Mouse (Mus musculus) lung, postnatal 10 days (tissue): ENCODE data around the gene Zfp553.
A peak's percentile ranks its signal among the peaks of the same experiment; 100 is the strongest.

ENCODE experiments used
- DNase-seq: peaks from one replicate; pipeline ENCODE4 v3.0.0; 2021

The Zfp553 gene

GRCm38 (mm10) chr7:127273118-127273923, 40.5 kb downstream of the Zfp553 start:
- DNase-seq, result peak; percentile 59

GRCm38 (mm10) chr7:127273925-127274789, 41.3 kb downstream of the Zfp553 start, which contains the start of gene Sephs2:
Sephs2 (minus strand) TSS chr7:127274055.
- DNase-seq, result peak; percentile 96

- DNase-seq, result no peak
These were observed 43.7 kb downstream of the Zfp553 start for GRCm38 (mm10) chr7:127276519-127276961.

DNA sequence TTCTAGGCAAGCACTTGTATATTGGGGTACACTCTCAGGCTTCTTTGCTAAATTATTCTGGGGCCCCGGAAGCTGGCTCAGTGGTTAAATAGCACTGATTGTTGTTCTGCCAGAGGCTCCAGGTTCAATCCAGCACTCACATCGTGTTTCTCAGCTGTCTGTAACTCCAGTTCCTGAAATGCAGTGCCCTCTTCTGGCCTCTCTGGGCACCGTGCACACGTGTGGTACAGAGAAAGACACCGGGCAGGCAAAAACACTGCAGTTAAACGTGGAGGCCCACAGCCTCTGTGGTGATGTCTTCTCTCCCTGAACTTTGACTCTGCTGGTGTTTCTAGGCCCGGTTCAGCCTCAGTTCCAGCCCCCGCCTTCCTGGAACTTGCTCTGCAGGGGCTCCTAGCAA, 45.5 kb downstream of the Zfp553 start:
- DNase-seq, result peak; percentile 74

DNA sequence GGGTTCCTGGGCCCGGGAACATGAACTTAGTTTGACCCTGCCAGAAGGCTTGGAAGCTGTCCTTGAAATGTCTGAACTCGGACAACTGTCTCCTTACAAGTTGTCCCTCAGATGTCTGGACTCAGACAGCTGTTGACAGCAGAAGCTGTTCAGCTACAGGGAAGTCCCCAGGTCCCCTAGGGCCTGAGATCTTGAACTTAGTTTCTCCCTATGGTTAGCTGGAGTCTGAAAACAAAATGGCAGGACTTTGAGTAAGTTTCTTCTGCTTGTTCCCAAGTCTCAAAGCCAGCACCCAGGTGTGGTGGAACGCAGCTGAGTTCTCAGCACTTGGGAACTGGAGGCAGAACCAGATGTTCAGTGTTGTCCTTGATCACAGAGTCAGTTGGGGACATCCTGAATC, 47.2 kb downstream of the Zfp553 start:
- no peak for DNase-seq

DNA sequence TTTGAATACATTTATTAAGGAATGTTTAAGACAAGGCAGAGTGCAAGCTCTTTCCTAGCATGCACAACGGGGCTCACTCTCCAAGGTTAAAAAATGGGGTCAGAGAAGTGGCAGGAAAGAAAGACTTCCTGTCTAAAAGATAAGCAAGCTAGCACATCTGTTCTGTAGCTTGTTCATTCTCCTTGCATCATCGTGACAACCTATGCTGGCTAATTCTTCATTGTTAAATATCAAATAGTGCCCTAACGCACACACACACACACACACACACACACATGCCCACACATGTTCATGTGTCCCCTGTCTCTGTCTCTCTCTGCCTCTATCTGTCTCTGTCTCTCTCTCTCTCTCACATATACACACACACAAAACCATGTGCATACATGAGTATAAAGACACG, 48.3 kb downstream of the Zfp553 start:
- no peak for DNase-seq

GRCm38 (mm10) chr7:127282190-127282589, 49.3 kb downstream of the Zfp553 start:
- DNase-seq, result no peak

DNA sequence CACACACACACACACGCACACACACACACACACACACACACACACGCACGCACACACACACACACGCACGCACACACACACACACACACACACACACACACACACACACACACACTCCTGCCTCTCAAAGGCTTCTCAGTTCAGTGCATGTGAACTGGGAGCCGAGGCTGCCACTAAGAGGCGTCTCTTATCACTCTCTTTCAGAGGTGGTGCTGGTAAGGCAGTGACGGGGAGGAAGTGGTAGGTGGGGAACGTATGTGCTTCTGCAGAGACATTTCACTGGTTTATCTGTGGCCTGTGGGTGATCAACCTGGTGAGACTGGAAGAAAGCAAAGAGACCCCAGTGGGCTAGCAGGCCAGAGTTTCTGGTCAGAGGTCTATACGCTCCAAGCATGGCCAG, 52.3 kb downstream of the Zfp553 start:
- no peak for DNase-seq
